Mouse (Mus musculus) embryonic facial prominence, embryonic 10.5 days (tissue): ENCODE data around the gene Pcbp3. TPM values are rescaled to one million over a fixed set of nuclear protein-coding genes. Genes with fewer than 3 reads are reported as not detected.
"Not testable (repeated sequence)": the region's sequence is repeated elsewhere in the genome, so short reads cannot be mapped to it uniquely, and the experiment has no call there.

Source experiments
- DNase-seq: peaks from one replicate; pipeline ENCODE4 v3.0.0-alpha.2; 2017; ENCODE audit warnings: low spot score
- H3K27ac ChIP-seq: fragments of 300-500 bp; sonication (generic); replicated peaks from 2 replicates; pipeline ENCODE4 v1.5.1; 2016; ENCODE audit warnings: mild to moderate bottlenecking
- H3K27me3 ChIP-seq: fragments of 300-500 bp; sonication (generic); replicated peaks from 2 replicates; pipeline ENCODE4 v1.6.1; 2016; ENCODE audit warnings: low read depth, mild to moderate bottlenecking; ENCODE audit not compliant: poor library complexity, severe bottlenecking
- H3K36me3 ChIP-seq: fragments of 300-500 bp; sonication (generic); replicated peaks from 2 replicates; pipeline ENCODE4 v1.6.1; 2016; ENCODE audit warnings: mild to moderate bottlenecking, moderate library complexity
- H3K4me1 ChIP-seq: fragments of 300-500 bp; sonication (generic); 2 replicates; pipeline ENCODE4 v1.6.1; 2016
- H3K4me3 ChIP-seq: fragments of 300-500 bp; sonication (generic); 2 replicates; pipeline ENCODE4 v1.5.1; 2016; ENCODE audit warnings: mild to moderate bottlenecking, moderate library complexity
- H3K9me3 ChIP-seq: fragments of 300-500 bp; sonication (generic); 2 replicates; pipeline ENCODE4 v1.6.1; 2016; ENCODE audit warnings: mild to moderate bottlenecking
- WGBS: fragments of 180-500 bp; shearing (Covaris S2); methylation state at CpG from one replicate; pipeline ENCODE4 v1.1.7; 2016; 5-methylcytosine and 5-hydroxymethylcytosine counted together
- polyA plus RNA-seq: library from polyadenylated mRNA; unstranded; fragments of >200 nt; fragmentation: Nextera tagmentation; extraction: Ambion mirVana; gene quantifications from 2 replicates; pipeline ENCODE4 v1.2.1, GENCODE M21; 2016

Pcbp3 gene
- polyA plus RNA-seq = 57.7 and 66.2 TPM in 2 replicates

GRCm38 (mm10) chr10:76961790-76962489 lies at the start of gene Pcbp3:
Gene Pcbp3, minus strand, starts transcription at chr10:76961887.
- DNase-seq = peak; percentile 99
- Histone ChIP-seq H3K4me3 (peak within 1 kb of the TSS; percentile 73), H3K27me3 (no peaks in the 10 kb centered on the region), H3K27ac (peak within 1 kb of the TSS; percentile 86), H3K36me3 (no peaks in the 10 kb centered on the region), H3K9me3 (no peaks in the 10 kb centered on the region), H3K4me1 (peaks cover 64% of the 10 kb centered on the region)
- WGBS = 2% methylated on average over 62 of the region's 62 CpGs

- Histone ChIP-seq H3K4me3 (no peak overlapping the region), H3K4me1 (peaks cover 35% of the 10 kb centered on the region), H3K27ac (peak overlapping the region; percentile 80; the same call in 1 of the 2 replicates), H3K9me3 (no peaks in the 10 kb centered on the region), H3K27me3 (no peaks in the 10 kb centered on the region), H3K36me3 (no peaks in the 10 kb centered on the region)
- WGBS = 85% methylated on average over 3 of the region's 3 CpGs
- no peak for DNase-seq
Measured at GRCm38 (mm10) chr10:77008698-77009097, 47.0 kb upstream of the Pcbp3 start.

- peak overlapping the region; percentile 80 for H3K27ac ChIP-seq
- H3K9me3 ChIP-seq = no peaks in the 10 kb centered on the region
- WGBS = 20% methylated on average over 9 of the region's 9 CpGs
- H3K4me3 ChIP-seq = no peak overlapping the region
- H3K36me3 ChIP-seq = no peaks in the 10 kb centered on the region
- DNase-seq = peak; percentile 47
- peaks cover 35% of the 10 kb centered on the region for H3K4me1 ChIP-seq
- no peaks in the 10 kb centered on the region for H3K27me3 ChIP-seq
Measured at GRCm38 (mm10) chr10:77008109-77008561, 46.4 kb upstream of the Pcbp3 start.

- Histone ChIP-seq H3K4me3 (no peak overlapping the region), H3K27ac (peak overlapping the region; percentile 80), H3K36me3 (no peaks in the 10 kb centered on the region), H3K4me1 (peaks cover 35% of the 10 kb centered on the region), H3K9me3 (no peaks in the 10 kb centered on the region), H3K27me3 (no peaks in the 10 kb centered on the region)
- peak; percentile 63 for DNase-seq
- 31% methylated on average over 8 of the region's 8 CpGs for WGBS
Measured at GRCm38 (mm10) chr10:77007433-77008108, 45.9 kb upstream of the Pcbp3 start.

GRCm38 (mm10) chr10:77004936-77005335 lies 43.2 kb upstream of the Pcbp3 start:
- peaks cover 35% of the 10 kb centered on the region for H3K4me1 ChIP-seq
- peak; percentile 69 for DNase-seq
- no peaks in the 10 kb centered on the region for H3K9me3 ChIP-seq
- no peaks in the 10 kb centered on the region for H3K27me3 ChIP-seq
- peak overlapping the region; percentile 79 for H3K27ac ChIP-seq
- WGBS = 23% methylated on average over 7 of the region's 7 CpGs
- H3K4me3 ChIP-seq = no peak overlapping the region
- H3K36me3 ChIP-seq = no peaks in the 10 kb centered on the region

GRCm38 (mm10) chr10:76997759-76998513 lies 36.2 kb upstream of the Pcbp3 start:
- 78% methylated on average over 17 of the region's 17 CpGs for WGBS

GRCm38 (mm10) chr10:76992456-76992855 lies 30.8 kb upstream of the Pcbp3 start:
- Histone ChIP-seq H3K27ac (no peak overlapping the region), H3K9me3 (0 out of 2 replicates have a peak, but pooled peaks cover 3% of the 10 kb centered on the region), H3K27me3 (no peaks in the 10 kb centered on the region; the same call in 1 of the 2 replicates), H3K36me3 (no peaks in the 10 kb centered on the region), H3K4me3 (no peak overlapping the region), H3K4me1 (peaks cover 16% of the 10 kb centered on the region)
- 62% methylated on average over 3 of the region's 3 CpGs for WGBS
- DNase-seq = no peak

More at GRCm38 (mm10) chr10:76997759-76998513, 36.2 kb upstream of the Pcbp3 start:
- 0 out of 2 replicates have a peak, but pooled peaks cover 3% of the 10 kb centered on the region for H3K9me3 ChIP-seq
- H3K4me1 ChIP-seq = peaks cover 9% of the 10 kb centered on the region; the same call in 1 of the 2 replicates
- H3K4me3 ChIP-seq = no peak overlapping the region
- H3K27ac ChIP-seq = no peak overlapping the region
- no peaks in the 10 kb centered on the region for H3K27me3 ChIP-seq
- H3K36me3 ChIP-seq = no peaks in the 10 kb centered on the region
- DNase-seq = peak; percentile 28

- Histone ChIP-seq H3K27ac (no peak overlapping the region), H3K9me3 (no peaks in the 10 kb centered on the region), H3K36me3 (no peaks in the 10 kb centered on the region), H3K4me1 (peaks cover 16% of the 10 kb centered on the region), H3K27me3 (no peaks in the 10 kb centered on the region; the same call in none of the 2 replicates), H3K4me3 (no peak overlapping the region)
- DNase-seq = no peak
- WGBS = 89% methylated on average over 5 of the region's 5 CpGs
Measured at GRCm38 (mm10) chr10:76988586-76988985, 26.9 kb upstream of the Pcbp3 start.

GRCm38 (mm10) chr10:76978042-76978441 lies 16.4 kb upstream of the Pcbp3 start:
- 55% methylated on average over 2 of the region's 2 CpGs for WGBS
- H3K27me3 ChIP-seq = no peaks in the 10 kb centered on the region

GRCm38 (mm10) chr10:76976699-76977098 lies 15.0 kb upstream of the Pcbp3 start:
- Histone ChIP-seq H3K27me3 (no peaks in the 10 kb centered on the region), H3K9me3 (no peaks in the 10 kb centered on the region), H3K4me1 (peaks cover 43% of the 10 kb centered on the region), H3K36me3 (no peaks in the 10 kb centered on the region), H3K4me3 (no peak overlapping the region), H3K27ac (no peak overlapping the region; the same call in 1 of the 2 replicates)
- 32% methylated on average over 4 of the region's 4 CpGs for WGBS
- peak; percentile 69 for DNase-seq

More at GRCm38 (mm10) chr10:76978042-76978441, 16.4 kb upstream of the Pcbp3 start:
- peaks cover 38% of the 10 kb centered on the region for H3K4me1 ChIP-seq
- no peak overlapping the region for H3K27ac ChIP-seq
- H3K4me3 ChIP-seq = no peak overlapping the region
- no peaks in the 10 kb centered on the region for H3K9me3 ChIP-seq
- peak; percentile 56 for DNase-seq
- H3K36me3 ChIP-seq = no peaks in the 10 kb centered on the region

- peak overlapping the region; percentile 45 for H3K27ac ChIP-seq
- no peaks in the 10 kb centered on the region for H3K9me3 ChIP-seq
- peak; percentile 27 for DNase-seq
- H3K36me3 ChIP-seq = no peaks in the 10 kb centered on the region
- WGBS = 34% methylated on average over 15 of the region's 15 CpGs
- no peaks in the 10 kb centered on the region for H3K27me3 ChIP-seq
- H3K4me3 ChIP-seq = 0 out of 2 replicates have a peak overlapping the region, but pooled peaks have one; percentile 2
- H3K4me1 ChIP-seq = peaks cover 43% of the 10 kb centered on the region
Measured at GRCm38 (mm10) chr10:76973797-76974436, 12.2 kb upstream of the Pcbp3 start.

- peaks cover 43% of the 10 kb centered on the region for H3K4me1 ChIP-seq
- H3K36me3 ChIP-seq, DNase-seq, H3K9me3 ChIP-seq, H3K4me3 ChIP-seq, H3K27ac ChIP-seq, H3K27me3 ChIP-seq: not testable (repeated sequence)
- WGBS = 83% methylated on average over 6 of the region's 6 CpGs
Measured at GRCm38 (mm10) chr10:76972318-76972717, 10.6 kb upstream of the Pcbp3 start.
